Mouse (Mus musculus) liver, embryonic 16.5 days (tissue): ENCODE results near the gene Wdr5. TPM values are rescaled to one million over a fixed set of nuclear protein-coding genes. Genes with fewer than 3 reads are reported as not detected.
"Not testable (repeated sequence)": the region's sequence is repeated elsewhere in the genome, so short reads cannot be mapped to it uniquely, and the experiment has no call there.

Experiments used
- ATAC-seq: fragments of 200-750 bp; cut with Nextera tagmentation; 2 replicates; pipeline ENCODE4 v1.8.0; 2017; ENCODE audit warnings: low read depth, mild to moderate bottlenecking, moderate number of reproducible peaks, moderate library complexity
- H3K27ac ChIP-seq: fragments of 300-500 bp; sonication (generic); 2 replicates; pipeline ENCODE4 v1.5.1; 2014; ENCODE audit warnings: mild to moderate bottlenecking, low read length
- H3K27me3 ChIP-seq: fragments of 300-500 bp; sonication (generic); 2 replicates; pipeline ENCODE4 v1.6.1; 2014; ENCODE audit warnings: low read depth, low read length, mixed read lengths; ENCODE audit not compliant: control insufficient read depth, insufficient read depth
- H3K36me3 ChIP-seq: fragments of 300-500 bp; sonication (generic); 2 replicates; pipeline ENCODE4 v1.6.1; 2014; ENCODE audit warnings: mild to moderate bottlenecking; ENCODE audit not compliant: control insufficient read depth, insufficient read depth
- H3K4me1 ChIP-seq: fragments of 300-500 bp; sonication (generic); 2 replicates; pipeline ENCODE4 v1.6.1; 2014; ENCODE audit warnings: low read depth, low read length, mixed read lengths; ENCODE audit not compliant: control insufficient read depth
- H3K4me2 ChIP-seq: fragments of 300-500 bp; sonication (generic); 2 replicates; pipeline ENCODE4 v1.6.1; 2014; ENCODE audit warnings: low read depth, low read length, mixed read lengths
- H3K4me3 ChIP-seq: fragments of 300-500 bp; sonication (generic); 2 replicates; pipeline ENCODE4 v1.5.1; 2014; ENCODE audit warnings: low read depth, mild to moderate bottlenecking, low read length
- H3K9ac ChIP-seq: fragments of 300-500 bp; sonication (generic); 2 replicates; pipeline ENCODE4 v1.6.1; 2014; ENCODE audit warnings: low read depth, low read length
- H3K9me3 ChIP-seq: fragments of 300-500 bp; sonication (generic); replicated peaks from 2 replicates; pipeline ENCODE4 v1.6.1; 2016; ENCODE audit warnings: low read length; ENCODE audit not compliant: control insufficient read depth
- WGBS: fragments of 180-500 bp; shearing (Covaris S2); extraction: QIAGEN DNeasy Blood & Tissue Kit; methylation state at CpG from one replicate; pipeline ENCODE4 v1.1.7; 2014; ENCODE audit not compliant: insufficient replicate concordance; 5-methylcytosine and 5-hydroxymethylcytosine counted together
- polyA plus RNA-seq: library from polyadenylated mRNA; unstranded; fragments of >200 nt; fragmentation: Nextera tagmentation; extraction: Ambion mirVana; gene quantifications from 2 replicates; pipeline ENCODE4 v1.2.1, GENCODE M21; 2015

Gene Wdr5
- polyA plus RNA-seq, 1 experiment from 2014 or later: 22.4 TPM

GRCm38 (mm10) chr2:27490939-27491338, 24.0 kb upstream of the Wdr5 start:
- peaks cover 4% of the 10 kb centered on the region; the same call in 1 of the 2 replicates for H3K4me1 ChIP-seq

GRCm38 (mm10) chr2:27493971-27494370, 21.0 kb upstream of the Wdr5 start:
- Histone ChIP-seq H3K4me1 (no peaks in the 10 kb centered on the region; the same call in 1 of the 2 replicates), H3K36me3 (no peaks in the 10 kb centered on the region; the same call in 1 of the 2 replicates), H3K4me2 (no peak overlapping the region), H3K4me3 (no peak overlapping the region), H3K9me3 (no peaks in the 10 kb centered on the region), H3K9ac (no peak overlapping the region), H3K27me3 (no peaks in the 10 kb centered on the region), H3K27ac (no peak overlapping the region)
- WGBS: 80% methylated on average over 3 of the region's 3 CpGs
- no peak for ATAC-seq

More at GRCm38 (mm10) chr2:27490939-27491338, 24.0 kb upstream of the Wdr5 start:
- no peaks in the 10 kb centered on the region for H3K27me3 ChIP-seq
- no peak overlapping the region for H3K4me2 ChIP-seq
- no peak overlapping the region for H3K4me3 ChIP-seq
- H3K9me3 ChIP-seq: no peaks in the 10 kb centered on the region
- no peaks in the 10 kb centered on the region; the same call in 1 of the 2 replicates for H3K36me3 ChIP-seq
- 30% methylated on average over 2 of the region's 2 CpGs for WGBS
- H3K9ac ChIP-seq: no peak overlapping the region
- H3K27ac ChIP-seq: no peak overlapping the region
- no peak; the same call in 1 of the 2 replicates for ATAC-seq

- H3K9me3 ChIP-seq: no peaks in the 10 kb centered on the region
- H3K9ac ChIP-seq: no peak overlapping the region
- ATAC-seq: no peak
- 69% methylated on average over 23 of the region's 23 CpGs for WGBS
- H3K27me3 ChIP-seq: no peaks in the 10 kb centered on the region
- no peaks in the 10 kb centered on the region; the same call in 1 of the 2 replicates for H3K36me3 ChIP-seq
- no peaks in the 10 kb centered on the region for H3K4me1 ChIP-seq
- no peak overlapping the region for H3K27ac ChIP-seq
- peak overlapping the region; percentile 30 for H3K4me2 ChIP-seq
- peak overlapping the region; percentile 23; the same call in 1 of the 2 replicates for H3K4me3 ChIP-seq
Measured at GRCm38 (mm10) chr2:27496391-27497028, 18.4 kb upstream of the Wdr5 start.

GRCm38 (mm10) chr2:27504113-27504885, 10.7 kb upstream of the Wdr5 start:
- peak; percentile 58 for ATAC-seq
- Histone ChIP-seq H3K4me2 (0 out of 2 replicates have a peak overlapping the region, but pooled peaks have one; percentile 15), H3K27ac (peak overlapping the region; percentile 63), H3K4me3 (no peak overlapping the region), H3K27me3 (no peaks in the 10 kb centered on the region), H3K4me1 (peaks cover 26% of the 10 kb centered on the region), H3K36me3 (no peaks in the 10 kb centered on the region), H3K9me3 (no peaks in the 10 kb centered on the region), H3K9ac (no peak overlapping the region)
- 39% methylated on average over 7 of the region's 7 CpGs for WGBS

GRCm38 (mm10) chr2:27505539-27505938, 9.4 kb upstream of the Wdr5 start:
- no peak for ATAC-seq
- no peaks in the 10 kb centered on the region for H3K27me3 ChIP-seq
- WGBS: 26% methylated on average over 6 of the region's 6 CpGs
- H3K4me3 ChIP-seq: no peak overlapping the region
- peaks cover 26% of the 10 kb centered on the region for H3K4me1 ChIP-seq
- H3K27ac ChIP-seq: no peak overlapping the region
- no peaks in the 10 kb centered on the region for H3K9me3 ChIP-seq
- H3K9ac ChIP-seq: no peak overlapping the region
- H3K36me3 ChIP-seq: no peaks in the 10 kb centered on the region
- no peak overlapping the region for H3K4me2 ChIP-seq

GRCm38 (mm10) chr2:27506658-27507057, 8.3 kb upstream of the Wdr5 start:
- H3K36me3 ChIP-seq, H3K9ac ChIP-seq, ATAC-seq, H3K4me3 ChIP-seq, H3K27ac ChIP-seq, H3K4me2 ChIP-seq, H3K27me3 ChIP-seq, H3K9me3 ChIP-seq: not testable (repeated sequence)
- peaks cover 26% of the 10 kb centered on the region for H3K4me1 ChIP-seq
- 26% methylated on average over 4 of the region's 4 CpGs for WGBS

GRCm38 (mm10) chr2:27507562-27507961, 7.4 kb upstream of the Wdr5 start, which contains the start of gene Brd3:
Gene Brd3 (minus strand): TSS chr2:27507662.
- ATAC-seq: no peak
- no peaks in the 10 kb centered on the region for H3K27me3 ChIP-seq
- H3K9me3 ChIP-seq: no peaks in the 10 kb centered on the region
- no peaks in the 10 kb centered on the region for H3K36me3 ChIP-seq
- no peak within 1 kb of the TSS for H3K9ac ChIP-seq
- no peak within 1 kb of the TSS for H3K27ac ChIP-seq
- H3K4me1 ChIP-seq: peaks cover 26% of the 10 kb centered on the region
- H3K4me2 ChIP-seq: no peak within 1 kb of the TSS
- 64% methylated on average over 4 of the region's 4 CpGs for WGBS
- H3K4me3 ChIP-seq: no peak within 1 kb of the TSS

GRCm38 (mm10) chr2:27510706-27511105, 4.3 kb upstream of the Wdr5 start:
- H3K4me2 ChIP-seq: no peak overlapping the region
- H3K36me3 ChIP-seq: no peaks in the 10 kb centered on the region
- H3K27ac ChIP-seq: no peak overlapping the region
- H3K4me1 ChIP-seq: peaks cover 20% of the 10 kb centered on the region
- no peak for ATAC-seq
- 81% methylated on average over 7 of the region's 7 CpGs for WGBS
- H3K27me3 ChIP-seq: no peaks in the 10 kb centered on the region
- no peak overlapping the region for H3K4me3 ChIP-seq
- no peak overlapping the region for H3K9ac ChIP-seq
- H3K9me3 ChIP-seq: no peaks in the 10 kb centered on the region

- no peak overlapping the region for H3K4me3 ChIP-seq
- no peak for ATAC-seq
- H3K36me3 ChIP-seq: no peaks in the 10 kb centered on the region
- H3K4me2 ChIP-seq: no peak overlapping the region
- no peaks in the 10 kb centered on the region for H3K27me3 ChIP-seq
- no peak overlapping the region for H3K27ac ChIP-seq
- no peak overlapping the region for H3K9ac ChIP-seq
- peaks cover 34% of the 10 kb centered on the region for H3K4me1 ChIP-seq
- WGBS: 58% methylated on average over 3 of the region's 3 CpGs
- H3K9me3 ChIP-seq: no peaks in the 10 kb centered on the region
Measured at GRCm38 (mm10) chr2:27512909-27513308, 2.0 kb upstream of the Wdr5 start.
